Mouse (Mus musculus) lung, postnatal 4 days (tissue): Measurements from ENCODE around the gene Olfr418.
"Not testable (repeated sequence)": the region's sequence is repeated elsewhere in the genome, so short reads cannot be mapped to it uniquely, and the experiment has no call there.

ENCODE experiments used
- DNase-seq, 2 experiments: peaks; one replicate each; pipeline ENCODE4 v3.0.0; 2021

Olfr418 gene

GRCm38 (mm10) chr1:173265701-173266100, at the start of gene Olfr418:
Olfr418 (plus strand) TSS chr1:173266001.
- no peak for DNase-seq

DNA sequence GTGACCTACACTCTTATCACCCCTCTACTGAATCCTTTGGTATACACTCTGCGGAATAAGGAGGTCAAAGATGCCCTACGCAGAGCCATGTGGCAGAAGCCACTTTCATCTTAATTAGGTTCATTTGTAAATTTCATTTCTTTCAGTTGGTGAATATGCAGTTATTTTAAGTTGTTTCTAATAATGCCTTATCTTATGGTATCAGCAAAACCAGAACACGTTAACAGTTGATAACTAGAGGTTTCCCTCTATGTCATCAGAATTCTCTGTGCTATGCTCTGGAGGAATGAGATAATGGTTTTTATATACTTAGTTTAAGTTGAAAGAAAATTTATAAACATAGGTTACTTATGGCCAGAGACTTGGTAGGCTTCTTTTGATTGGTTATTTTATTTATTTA, 49.3 kb upstream of the Olfr418 start:
- no peak for DNase-seq

DNA sequence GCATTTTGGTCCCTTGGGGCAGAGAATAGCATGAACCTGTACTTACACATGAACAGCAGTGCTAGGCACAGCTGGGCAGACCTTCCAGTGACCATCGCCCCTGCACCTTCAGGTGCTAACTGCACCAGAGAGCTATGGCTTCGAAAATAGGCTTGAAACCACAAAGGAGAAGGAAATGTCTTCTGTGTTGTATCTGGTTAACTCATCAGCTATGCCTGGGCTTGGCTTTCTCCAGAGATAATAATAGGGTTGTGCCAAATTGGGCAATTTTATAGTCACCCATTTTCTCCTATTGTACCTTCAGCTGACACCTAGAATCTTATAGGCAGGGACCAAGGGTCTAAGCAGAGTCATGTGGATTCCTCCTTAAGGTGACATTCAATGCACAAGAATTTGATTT, 38.7 kb upstream of the Olfr418 start, which contains the start of gene Fcer1a:
Fcer1a (minus strand) TSS at position 134 of the 400 bp plus-strand sequence.
- no peak for DNase-seq

- DNase-seq, result not testable (repeated sequence)
These were observed 28.8 kb upstream of the Olfr418 start for GRCm38 (mm10) chr1:173237004-173237403.

- no peak for DNase-seq
These were observed 15.9 kb upstream of the Olfr418 start for GRCm38 (mm10) chr1:173249888-173250287.

DNA sequence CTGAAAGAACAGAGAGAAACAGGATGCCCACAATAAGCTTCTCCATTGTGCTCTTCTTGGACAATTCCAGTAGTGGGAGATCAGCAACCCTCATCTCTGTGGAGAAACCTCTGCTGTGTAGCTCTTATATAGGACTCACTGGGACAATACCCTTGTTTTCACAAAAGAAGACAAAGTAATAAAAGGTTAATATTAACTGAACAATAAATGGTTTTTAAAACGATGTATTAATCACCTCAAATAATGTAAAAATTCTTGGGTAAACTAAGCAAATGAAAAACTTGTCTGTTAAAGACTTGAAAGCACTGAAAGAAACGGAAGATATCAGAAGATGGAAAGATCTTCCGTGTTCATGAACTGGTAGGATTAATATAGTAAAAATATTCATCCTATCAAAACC, 11.9 kb downstream of the Olfr418 start, which contains the start of gene Mptx2:
Mptx2 (minus strand) TSS at position 101 of the 400 bp plus-strand sequence.
- DNase-seq, result no peak

- DNase-seq, result not testable (repeated sequence)
These were observed 37.0 kb downstream of the Olfr418 start for GRCm38 (mm10) chr1:173302795-173303194.

GRCm38 (mm10) chr1:173313535-173314050, 47.8 kb downstream of the Olfr418 start:
- DNase-seq, result not testable (repeated sequence)

DNA sequence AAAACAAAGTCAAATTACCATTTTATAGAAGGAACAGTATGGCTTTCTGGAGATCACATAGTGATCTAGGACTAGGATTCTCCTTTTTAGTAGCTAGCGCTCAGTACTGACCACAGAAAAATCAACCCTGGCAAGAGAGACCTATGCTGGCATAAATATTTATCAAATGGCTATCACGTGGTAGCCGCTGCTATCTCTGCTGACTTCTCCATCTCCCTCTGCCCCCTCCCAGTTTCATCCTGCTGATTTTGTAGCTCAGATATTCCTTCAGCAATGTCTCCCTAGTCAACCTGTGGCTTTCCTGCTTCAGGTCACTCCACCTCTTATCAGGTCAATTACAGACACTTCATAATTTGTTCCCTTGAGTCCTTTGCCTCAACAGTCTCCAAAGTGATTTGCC, 49.9 kb downstream of the Olfr418 start:
- DNase-seq, result no peak

GRCm38 (mm10) chr1:173317925-173318477, 52.2 kb downstream of the Olfr418 start:
- no peak for DNase-seq

DNA sequence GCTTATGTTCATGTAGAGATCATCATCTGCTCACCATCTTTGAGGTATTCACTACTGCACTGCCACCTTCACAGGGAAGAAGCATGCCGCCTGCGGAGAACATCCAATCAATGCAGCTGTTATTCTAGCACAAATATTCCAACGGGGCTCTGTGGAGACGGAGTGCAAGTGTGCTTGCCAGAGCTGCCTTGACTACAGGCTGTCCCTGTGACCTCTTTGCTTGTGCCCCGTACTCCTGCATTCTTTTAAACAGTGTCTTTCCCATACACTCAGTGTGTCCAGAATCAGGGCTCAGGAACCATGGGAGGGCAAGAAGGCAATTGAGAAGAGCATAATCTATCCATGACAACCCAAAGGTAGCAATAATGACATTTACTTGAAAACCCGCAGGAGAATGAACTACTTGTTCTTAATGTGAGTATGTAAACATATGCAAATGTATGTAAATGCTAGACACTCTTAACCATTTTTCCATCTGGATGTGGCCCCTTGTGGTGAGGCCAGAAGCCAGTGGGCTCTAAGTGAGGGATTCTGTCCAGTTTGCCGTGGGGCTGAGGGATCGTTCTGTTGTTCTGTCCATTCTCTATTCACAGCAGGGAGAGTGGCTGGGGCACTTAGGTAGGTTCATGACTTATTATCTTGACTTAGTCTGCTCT, 55.9 kb downstream of the Olfr418 start:
- no peak for DNase-seq

DNA sequence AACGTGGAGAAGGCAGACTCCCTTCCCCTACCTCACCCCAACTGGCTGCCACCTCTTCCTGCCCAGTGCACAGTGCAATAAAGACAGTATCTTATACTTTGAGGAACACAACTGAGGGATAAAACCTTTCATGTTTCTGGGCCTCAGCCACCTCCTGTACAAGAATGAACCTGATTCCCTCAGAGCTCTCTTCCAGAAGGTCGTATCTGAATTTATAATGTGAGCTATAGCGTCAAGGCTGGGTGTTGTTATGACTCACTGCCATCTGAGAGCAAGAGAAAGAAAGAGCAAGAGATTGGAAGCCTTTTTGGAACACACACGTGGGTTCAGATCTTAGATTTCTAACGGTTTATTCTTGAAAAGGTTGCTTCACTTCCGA, 56.4 kb downstream of the Olfr418 start:
- DNase-seq, result no peak
